Mouse (Mus musculus) spleen, adult 2 months (tissue): Measurements from ENCODE around the gene Tm9sf4.

Experiments used
- CTCF ChIP-seq: fragments of 200-500 bp; IDR thresholded peaks from 2 replicates; pipeline ENCODE4 v1.5.1; 2011; ENCODE audit warnings: mild to moderate bottlenecking, inconsistent platforms; ENCODE audit not compliant: insufficient read depth, insufficient read length, insufficient replicate concordance; ENCODE audit errors: extremely low read depth
- POLR2A ChIP-seq: fragments of 200-500 bp; IDR thresholded peaks from 2 replicates; pipeline ENCODE4 v1.6.1; 2011; ENCODE audit warnings: low read depth, low read length, inconsistent platforms

DNA sequence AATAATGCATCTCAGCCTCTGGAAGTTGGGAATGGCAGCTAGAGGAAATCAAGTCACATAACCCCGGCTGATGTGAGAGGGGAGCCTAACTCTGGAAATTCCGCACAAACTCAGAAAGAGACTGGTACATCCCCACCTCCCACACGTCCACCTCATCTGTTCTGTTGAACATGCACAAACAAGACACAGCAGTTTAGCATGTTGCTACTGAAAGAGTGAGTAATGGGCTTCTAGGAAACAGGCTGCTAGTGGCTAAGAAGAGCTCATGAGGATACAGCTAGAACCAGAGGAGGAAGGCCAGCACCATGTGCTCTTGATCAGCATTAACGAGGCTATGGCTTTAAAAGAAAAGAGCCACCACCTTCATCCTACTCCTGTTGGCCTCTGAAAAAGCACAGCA is 76.8 kb downstream of the Tm9sf4 start:
- TF ChIP-seq CTCF (no peak), POLR2A (no peak)
